Mouse (Mus musculus): Measurements from ENCODE around the gene 2810408A11Rik. TPM values are rescaled to one million over a fixed set of nuclear protein-coding genes. Genes with fewer than 3 reads are reported as not detected.
A peak's percentile ranks its signal among the peaks of the same experiment; 100 is the strongest.

Gene 2810408A11Rik
- total RNA-seq, 2 experiments from 2014 or later: 1.8 to 2.6 TPM

- ATAC-seq (ENCODE audit: poor library complexity, severe bottlenecking): peak; percentile 23
These were observed 46.8 kb downstream of the 2810408A11Rik start for GRCm38 (mm10) chr11:69853994-69854393.

- ATAC-seq (ENCODE audit: poor library complexity, severe bottlenecking): no peak
These were observed 50.0 kb downstream of the 2810408A11Rik start for GRCm38 (mm10) chr11:69850754-69851153.

GRCm38 (mm10) chr11:69849884-69850283 is 50.9 kb downstream of the 2810408A11Rik start:
- no peak for ATAC-seq (ENCODE audit: poor library complexity, severe bottlenecking)

GRCm38 (mm10) chr11:69849128-69849527 is 51.7 kb downstream of the 2810408A11Rik start:
- ATAC-seq (ENCODE audit: poor library complexity, severe bottlenecking): 0 out of 2 replicates have a peak, but pooled peaks have one; percentile 16

- ATAC-seq (ENCODE audit: poor library complexity, severe bottlenecking): no peak
These were observed 52.8 kb downstream of the 2810408A11Rik start for GRCm38 (mm10) chr11:69848021-69848420.

Other genes with a start within 250 kb of the 2810408A11Rik start
Only the 30 nearest of the 40 such genes appear.
- gene Polr2a, start 142.3 kb downstream of the 2810408A11Rik start, total RNA-seq (2015): 116 and 118 TPM in 2 replicates
- gene Polr2a, start 142.3 kb downstream of the 2810408A11Rik start, total RNA-seq (2017): 38.6 and 42.9 TPM in 2 replicates
- not detected in 2 replicates for gene Slc35g3, start 139.0 kb downstream of the 2810408A11Rik start, total RNA-seq (2015)
- not detected in 2 replicates for gene Slc35g3, start 139.0 kb downstream of the 2810408A11Rik start, total RNA-seq (2017)
- gene Zbtb4, start 135.1 kb downstream of the 2810408A11Rik start, total RNA-seq (2015): 1.6 and 2.6 TPM in 2 replicates
- gene Zbtb4, start 135.1 kb downstream of the 2810408A11Rik start, total RNA-seq (2017): 1.4 and 2.4 TPM in 2 replicates
- gene Chrnb1, start 105.0 kb downstream of the 2810408A11Rik start, total RNA-seq (2015): 0.32 and 0.36 TPM in 2 replicates
- 0.16 TPM in 1 of 2 replicates, not detected in the other for gene Chrnb1, start 105.0 kb downstream of the 2810408A11Rik start, total RNA-seq (2017)
- 0.14 TPM in 1 of 2 replicates, not detected in the other for gene Fgf11, start 99.1 kb downstream of the 2810408A11Rik start, total RNA-seq (2015)
- not detected in 2 replicates for gene Fgf11, start 99.1 kb downstream of the 2810408A11Rik start, total RNA-seq (2017)
- gene Tmem102, start 95.4 kb downstream of the 2810408A11Rik start, total RNA-seq (2015): not detected in 2 replicates
- not detected in 2 replicates for gene Tmem102, start 95.4 kb downstream of the 2810408A11Rik start, total RNA-seq (2017)
- not detected in 2 replicates for gene Gm39566, start 85.7 kb downstream of the 2810408A11Rik start, total RNA-seq (2015)
- gene Gm39566, start 85.7 kb downstream of the 2810408A11Rik start, total RNA-seq (2017): not detected in 2 replicates
- not detected in 2 replicates for gene Spem2, start 82.5 kb downstream of the 2810408A11Rik start, total RNA-seq (2015)
- gene Spem2, start 82.5 kb downstream of the 2810408A11Rik start, total RNA-seq (2017): not detected in 2 replicates
- not detected in 2 replicates for gene Spem1, start 78.8 kb downstream of the 2810408A11Rik start, total RNA-seq (2015)
- not detected in 2 replicates for gene Spem1, start 78.8 kb downstream of the 2810408A11Rik start, total RNA-seq (2017)
- gene Nlgn2, start 63.2 kb downstream of the 2810408A11Rik start, total RNA-seq (2015): 0.20 and 0.48 TPM in 2 replicates
- 0.16 and 0.88 TPM in 2 replicates for gene Nlgn2, start 63.2 kb downstream of the 2810408A11Rik start, total RNA-seq (2017)
- 217 and 226 TPM in 2 replicates for gene Tmem256, start 62.5 kb downstream of the 2810408A11Rik start, total RNA-seq (2015)
- gene Tmem256, start 62.5 kb downstream of the 2810408A11Rik start, total RNA-seq (2017): 117 and 158 TPM in 2 replicates
- 19.8 and 23.7 TPM in 2 replicates for gene Plscr3, start 54.6 kb downstream of the 2810408A11Rik start, total RNA-seq (2015)
- 10.8 and 18.1 TPM in 2 replicates for gene Plscr3, start 54.6 kb downstream of the 2810408A11Rik start, total RNA-seq (2017)
- not detected in 2 replicates for gene Tnk1, start 42.3 kb downstream of the 2810408A11Rik start, total RNA-seq (2015)
- 0.04 TPM in 1 of 2 replicates, not detected in the other for gene Tnk1, start 42.3 kb downstream of the 2810408A11Rik start, total RNA-seq (2017)
- gene Tmem95, start 23.0 kb downstream of the 2810408A11Rik start, total RNA-seq (2015): not detected in 2 replicates
- not detected in 2 replicates for gene Tmem95, start 23.0 kb downstream of the 2810408A11Rik start, total RNA-seq (2017)
- 2.9 and 3.3 TPM in 2 replicates for gene Kctd11, start 19.6 kb downstream of the 2810408A11Rik start, total RNA-seq (2015)
- gene Kctd11, start 19.6 kb downstream of the 2810408A11Rik start, total RNA-seq (2017): 3.0 and 3.3 TPM in 2 replicates
- gene Acap1, start 5.4 kb downstream of the 2810408A11Rik start, total RNA-seq (2015): 19.3 and 19.7 TPM in 2 replicates
- 44.4 and 53.5 TPM in 2 replicates for gene Acap1, start 5.4 kb downstream of the 2810408A11Rik start, total RNA-seq (2017)
- gene Neurl4, start 85 bp upstream of the 2810408A11Rik start, total RNA-seq (2015): 7.1 and 9.9 TPM in 2 replicates
- gene Neurl4, start 85 bp upstream of the 2810408A11Rik start, total RNA-seq (2017): 11.9 and 18.9 TPM in 2 replicates
- gene Gps2, start 12.9 kb upstream of the 2810408A11Rik start, total RNA-seq (2015): 140 and 156 TPM in 2 replicates
- 56.4 and 64.9 TPM in 2 replicates for gene Gps2, start 12.9 kb upstream of the 2810408A11Rik start, total RNA-seq (2017)
- 575 and 614 TPM in 2 replicates for gene Eif5a, start 21.0 kb upstream of the 2810408A11Rik start, total RNA-seq (2015)
- 561 and 596 TPM in 2 replicates for gene Eif5a, start 21.0 kb upstream of the 2810408A11Rik start, total RNA-seq (2017)
- not detected in 2 replicates for gene Ybx2, start 34.8 kb upstream of the 2810408A11Rik start, total RNA-seq (2015)
- not detected in 2 replicates for gene Ybx2, start 34.8 kb upstream of the 2810408A11Rik start, total RNA-seq (2017)
- not detected in 2 replicates for gene Slc2a4, start 47.2 kb upstream of the 2810408A11Rik start, total RNA-seq (2015)
- gene Slc2a4, start 47.2 kb upstream of the 2810408A11Rik start, total RNA-seq (2017): 0.07 TPM in 1 of 2 replicates, not detected in the other
- not detected in 2 replicates for gene Cldn7, start 63.8 kb upstream of the 2810408A11Rik start, total RNA-seq (2015)
- gene Cldn7, start 63.8 kb upstream of the 2810408A11Rik start, total RNA-seq (2017): not detected in 2 replicates
- 120 and 150 TPM in 2 replicates for gene Ctdnep1, start 80.2 kb upstream of the 2810408A11Rik start, total RNA-seq (2015)
- gene Ctdnep1, start 80.2 kb upstream of the 2810408A11Rik start, total RNA-seq (2017): 26.6 and 27.0 TPM in 2 replicates
- 44.7 and 63.0 TPM in 2 replicates for gene Elp5, start 81.5 kb upstream of the 2810408A11Rik start, total RNA-seq (2015)
- 35.7 and 40.5 TPM in 2 replicates for gene Elp5, start 81.5 kb upstream of the 2810408A11Rik start, total RNA-seq (2017)
- 843 and 872 TPM in 2 replicates for gene Gabarap, start 90.2 kb upstream of the 2810408A11Rik start, total RNA-seq (2015)
- 599 and 651 TPM in 2 replicates for gene Gabarap, start 90.2 kb upstream of the 2810408A11Rik start, total RNA-seq (2017)
- 34.0 and 37.0 TPM in 2 replicates for gene Phf23, start 94.8 kb upstream of the 2810408A11Rik start, total RNA-seq (2015)
- gene Phf23, start 94.8 kb upstream of the 2810408A11Rik start, total RNA-seq (2017): 42.5 and 45.8 TPM in 2 replicates
- 7.9 and 9.3 TPM in 2 replicates for gene Dvl2, start 99.6 kb upstream of the 2810408A11Rik start, total RNA-seq (2015)
- 12.7 and 16.9 TPM in 2 replicates for gene Dvl2, start 99.6 kb upstream of the 2810408A11Rik start, total RNA-seq (2017)
- gene Acadvl, start 114.4 kb upstream of the 2810408A11Rik start, total RNA-seq (2015): 32.7 and 35.0 TPM in 2 replicates
- 31.7 and 37.0 TPM in 2 replicates for gene Acadvl, start 114.4 kb upstream of the 2810408A11Rik start, total RNA-seq (2017)
- 5.2 and 10.1 TPM in 2 replicates for gene Dlg4, start 116.0 kb upstream of the 2810408A11Rik start, total RNA-seq (2015)
- gene Dlg4, start 116.0 kb upstream of the 2810408A11Rik start, total RNA-seq (2017): 1.3 and 3.7 TPM in 2 replicates
- not detected in 2 replicates for gene Asgr1, start 153.1 kb upstream of the 2810408A11Rik start, total RNA-seq (2015)
- not detected in 2 replicates for gene Asgr1, start 153.1 kb upstream of the 2810408A11Rik start, total RNA-seq (2017)

Data from megakaryocyte, adult 5-6 weeks (primary cell).